Mouse (Mus musculus): ENCODE results near the gene Alg9.

- TF ChIP-seq CTCF (IDR thresholded peaks at IDR 0.05; ENCODE audit: borderline replicate concordance, insufficient read depth, low read length), result no peak
- TF ChIP-seq POLR2A (IDR thresholded peaks at IDR 0.05; ENCODE audit: low read depth, low read length), result no peak
Observed at GRCm38 (mm10) chr9:50886870-50887269, 112.1 kb downstream of the Alg9 start.

Measured in embryonic fibroblast, embryonic 13.5 days (primary cell).